Mouse (Mus musculus): ENCODE data around the gene Ccdc81. TPM values are rescaled to one million over a fixed set of nuclear protein-coding genes. Genes with fewer than 3 reads are reported as not detected.

Gene Ccdc81
- total and polyA plus RNA-seq, 3 experiments, result not detected

DNA sequence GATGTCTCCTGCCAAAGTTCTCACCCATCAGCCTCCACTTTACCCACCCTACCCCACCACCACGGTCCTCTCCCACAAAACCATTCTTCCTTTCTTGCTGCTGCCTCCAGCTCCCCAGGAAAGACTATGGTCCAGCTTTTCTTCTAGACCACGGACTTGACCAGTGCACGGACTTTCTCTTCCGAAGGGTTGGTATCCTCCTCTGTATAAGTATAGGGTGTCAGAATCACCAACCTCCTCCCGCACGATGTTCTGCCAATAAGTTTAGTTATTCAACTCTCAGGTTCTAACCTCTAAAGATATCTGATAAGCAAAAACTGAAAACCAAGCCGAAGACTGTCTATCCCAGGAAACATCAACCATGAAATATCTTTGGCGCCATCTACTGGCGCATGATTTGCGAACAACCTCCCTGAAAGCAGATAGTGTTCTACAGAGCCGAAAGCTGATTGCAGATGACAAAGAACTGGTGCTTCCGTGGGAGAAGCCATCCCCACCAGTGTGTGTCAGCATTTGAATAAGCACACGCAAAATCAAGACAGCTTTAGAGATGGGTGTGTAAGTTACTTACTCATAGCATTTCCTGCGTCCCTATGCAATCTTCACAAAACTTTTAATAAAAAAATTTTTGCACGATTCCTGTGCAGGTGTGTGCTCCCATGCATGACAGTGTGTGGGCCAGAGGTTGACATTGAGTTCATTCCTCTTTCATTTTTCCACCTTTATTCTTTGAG, 61.6 kb downstream of the Ccdc81 start:
- H3K4me1 ChIP-seq (ENCODE audit: control insufficient read depth in 1 of 2, insufficient read depth in 2 of 2, low read length in 2 of 2), result no peaks in the 10 kb centered on the region
- H3K4me3 ChIP-seq (ENCODE audit: control insufficient read depth in 1 of 2, insufficient read depth in 1 of 2, low read depth in 2 of 2, low read length in 2 of 2), result no peak overlapping the region
- TF ChIP-seq ZNF384 (IDR thresholded peaks at IDR 0.05; ENCODE audit: low read depth, low read length), result no peak
- no peak for TF ChIP-seq MEF2A (IDR thresholded peaks at IDR 0.05; ENCODE audit: extremely low read depth, insufficient replicate concordance, low read depth, low read length, poor library complexity, severe bottlenecking)
- no peak for TF ChIP-seq ZC3H11A (IDR thresholded peaks at IDR 0.05; ENCODE audit: low read depth, low read length)
- no peak for TF ChIP-seq MAZ (IDR thresholded peaks at IDR 0.05; ENCODE audit: low read depth, low read length)
- peak; percentile 59 to 83 (median 73) for TF ChIP-seq CTCF (IDR thresholded peaks at IDR 0.05 in 2 of 3, conservative IDR thresholded peaks at IDR 0.05 in 1 of 3; ENCODE audit: control insufficient read depth in 1 of 3, insufficient read depth in 1 of 3, low read depth in 2 of 3, low read length in 3 of 3, poor library complexity in 1 of 3, severe bottlenecking in 1 of 3)
- no peak for TF ChIP-seq KAT2A (conservative IDR thresholded peaks at IDR 0.05; ENCODE audit: low read depth, low read length)
- no peak for TF ChIP-seq EP300 (IDR thresholded peaks at IDR 0.05; ENCODE audit: low read depth in 1 of 2, low read length in 2 of 2)
- peak; percentile 72 for TF ChIP-seq SMC3 (IDR thresholded peaks at IDR 0.05; ENCODE audit: low read depth, low read length)
- no peak for TF ChIP-seq ZMIZ1 (IDR thresholded peaks at IDR 0.05; ENCODE audit: low read depth, low read length)
- no peak for TF ChIP-seq HCFC1 (IDR thresholded peaks at IDR 0.05; ENCODE audit: low read depth, low read length)
- peak; percentile 20; the same call in 1 of the 2 replicates for TF ChIP-seq GATA1 (IDR thresholded peaks at IDR 0.05; ENCODE audit: low read depth, low read length)
- no peak for TF ChIP-seq MAFK (IDR thresholded peaks at IDR 0.05; ENCODE audit: borderline replicate concordance, low read depth, low read length)
- peak; percentile 73 for TF ChIP-seq RAD21 (IDR thresholded peaks at IDR 0.05; ENCODE audit: low read depth, low read length)
- no peak for TF ChIP-seq MYB (IDR thresholded peaks at IDR 0.05; ENCODE audit: low read depth, low read length)
- no peaks in the 10 kb centered on the region for H3K27me3 ChIP-seq (ENCODE audit: control insufficient read depth in 1 of 2, insufficient read depth in 2 of 2, low read length in 2 of 2)
- H3K9me3 ChIP-seq (replicated peaks; ENCODE audit: insufficient read depth, low read length), result no peaks in the 10 kb centered on the region
- no peaks in the 10 kb centered on the region for H3K36me3 ChIP-seq (ENCODE audit: control insufficient read depth in 1 of 2, insufficient read depth in 2 of 2, low read length in 2 of 2)
- no peaks in the 10 kb centered on the region for H3K79me2 ChIP-seq (ENCODE audit: control insufficient read depth, insufficient read depth, low read length, poor library complexity)
- H3K9ac ChIP-seq (ENCODE audit: control insufficient read depth, low read depth, low read length, poor library complexity, severe bottlenecking), result no peak overlapping the region
- DNase-seq (ENCODE audit: low read depth, low spot score), result peak; percentile 72
- no peak overlapping the region for H3K27ac ChIP-seq (ENCODE audit: control insufficient read depth, low read depth, low read length)

DNA sequence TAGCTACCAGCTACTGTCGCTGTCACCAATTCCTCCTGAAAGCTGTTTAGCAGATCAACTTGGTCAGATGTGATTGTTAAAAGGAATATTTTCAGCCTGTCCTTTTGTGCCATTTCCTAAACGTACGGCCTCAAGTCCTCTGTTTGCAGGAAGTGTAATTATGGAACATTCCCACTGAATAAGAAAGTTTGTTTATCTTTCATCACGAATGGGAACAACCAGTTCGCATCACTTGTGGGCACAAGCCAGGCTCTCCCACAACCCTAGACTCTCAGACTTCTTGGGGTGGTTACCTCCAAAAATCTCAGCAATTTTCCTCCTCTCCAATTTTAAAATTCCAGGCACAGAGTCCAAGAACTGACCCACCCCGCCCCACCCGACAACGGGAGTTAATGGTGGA, 63.7 kb downstream of the Ccdc81 start:
- TF ChIP-seq SIN3A (IDR thresholded peaks at IDR 0.05; ENCODE audit: low read length) (no peak), SMC3 (IDR thresholded peaks at IDR 0.05; ENCODE audit: low read depth, low read length) (no peak), USF2 (IDR thresholded peaks at IDR 0.05; ENCODE audit: borderline replicate concordance in 1 of 2, insufficient read depth in 1 of 2, low read depth in 1 of 2, low read length in 2 of 2) (no peak), ELF1 (IDR thresholded peaks at IDR 0.05; ENCODE audit: low read depth, low read length) (no peak), E2F4 (IDR thresholded peaks at IDR 0.05; ENCODE audit: borderline replicate concordance, low read depth, low read length) (no peak), ZMIZ1 (IDR thresholded peaks at IDR 0.05; ENCODE audit: low read depth, low read length) (no peak), BHLHE40 (IDR thresholded peaks at IDR 0.05; ENCODE audit: borderline replicate concordance, low read depth, low read length) (no peak), TBP (IDR thresholded peaks at IDR 0.05; ENCODE audit: low read depth, low read length) (no peak), HCFC1 (IDR thresholded peaks at IDR 0.05; ENCODE audit: low read depth, low read length) (no peak), KAT2A (conservative IDR thresholded peaks at IDR 0.05; ENCODE audit: low read depth, low read length) (no peak), CHD2 (IDR thresholded peaks at IDR 0.05; ENCODE audit: low read length) (no peak)

More for the DNA sequence above, 63.7 kb downstream of the Ccdc81 start:
- H3K4me3 ChIP-seq (ENCODE audit: control insufficient read depth in 1 of 2, insufficient read depth in 1 of 2, low read depth in 2 of 2, low read length in 2 of 2), result no peak overlapping the region
- H3K36me3 ChIP-seq (ENCODE audit: control insufficient read depth in 1 of 2, insufficient read depth in 2 of 2, low read length in 2 of 2), result no peaks in the 10 kb centered on the region
- no peak overlapping the region for H3K9ac ChIP-seq (ENCODE audit: control insufficient read depth, low read depth, low read length, poor library complexity, severe bottlenecking)
- no peak overlapping the region for H3K27ac ChIP-seq (ENCODE audit: control insufficient read depth, low read depth, low read length)
- no peaks in the 10 kb centered on the region for H3K27me3 ChIP-seq (ENCODE audit: control insufficient read depth in 1 of 2, insufficient read depth in 2 of 2, low read length in 2 of 2)
- H3K9me3 ChIP-seq (replicated peaks; ENCODE audit: insufficient read depth, low read length), result no peaks in the 10 kb centered on the region
- no peaks in the 10 kb centered on the region for H3K79me2 ChIP-seq (ENCODE audit: control insufficient read depth, insufficient read depth, low read length, poor library complexity)
- no peaks in the 10 kb centered on the region for H3K4me1 ChIP-seq (ENCODE audit: control insufficient read depth in 1 of 2, insufficient read depth in 2 of 2, low read length in 2 of 2)
- no peak for DNase-seq (ENCODE audit: low read depth, low spot score)
